Mouse (Mus musculus): ENCODE measurements around the gene H2al1b.
"Not testable (repeated sequence)": the region's sequence is repeated elsewhere in the genome, so short reads cannot be mapped to it uniquely, and the experiment has no call there.

H2al1b gene

GRCm38 (mm10) chrX:11302132-11302531 is at the start of gene H2al1b:
H2al1b (plus strand) TSS chrX:11302432.
- DNase-seq (ENCODE audit: low read depth, low spot score), result not testable (repeated sequence)

DNA sequence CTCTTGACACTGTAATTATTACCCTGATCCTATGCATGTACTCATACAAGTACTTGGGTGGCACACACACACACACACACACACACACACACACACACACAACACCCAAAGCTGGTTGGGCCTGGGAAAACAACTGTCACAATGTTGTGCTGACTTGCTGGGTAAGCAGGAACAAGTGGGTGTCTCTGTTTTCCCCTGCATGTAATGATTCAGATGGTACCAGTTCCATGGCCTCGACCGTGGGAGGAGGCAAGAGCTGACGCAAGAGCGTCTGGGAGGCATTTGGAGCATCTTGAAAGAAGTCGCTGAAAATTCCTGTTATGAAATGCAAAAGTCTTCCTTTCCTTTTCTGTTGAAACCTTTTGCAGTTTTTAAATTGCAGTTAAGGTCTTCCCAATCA is 48.2 kb upstream of the H2al1b start:
- DNase-seq (ENCODE audit: low read depth, low spot score), result peak; percentile 76

GRCm38 (mm10) chrX:11254521-11255207 is 47.6 kb upstream of the H2al1b start:
- DNase-seq (ENCODE audit: low read depth, low spot score), result peak; percentile 76

DNA sequence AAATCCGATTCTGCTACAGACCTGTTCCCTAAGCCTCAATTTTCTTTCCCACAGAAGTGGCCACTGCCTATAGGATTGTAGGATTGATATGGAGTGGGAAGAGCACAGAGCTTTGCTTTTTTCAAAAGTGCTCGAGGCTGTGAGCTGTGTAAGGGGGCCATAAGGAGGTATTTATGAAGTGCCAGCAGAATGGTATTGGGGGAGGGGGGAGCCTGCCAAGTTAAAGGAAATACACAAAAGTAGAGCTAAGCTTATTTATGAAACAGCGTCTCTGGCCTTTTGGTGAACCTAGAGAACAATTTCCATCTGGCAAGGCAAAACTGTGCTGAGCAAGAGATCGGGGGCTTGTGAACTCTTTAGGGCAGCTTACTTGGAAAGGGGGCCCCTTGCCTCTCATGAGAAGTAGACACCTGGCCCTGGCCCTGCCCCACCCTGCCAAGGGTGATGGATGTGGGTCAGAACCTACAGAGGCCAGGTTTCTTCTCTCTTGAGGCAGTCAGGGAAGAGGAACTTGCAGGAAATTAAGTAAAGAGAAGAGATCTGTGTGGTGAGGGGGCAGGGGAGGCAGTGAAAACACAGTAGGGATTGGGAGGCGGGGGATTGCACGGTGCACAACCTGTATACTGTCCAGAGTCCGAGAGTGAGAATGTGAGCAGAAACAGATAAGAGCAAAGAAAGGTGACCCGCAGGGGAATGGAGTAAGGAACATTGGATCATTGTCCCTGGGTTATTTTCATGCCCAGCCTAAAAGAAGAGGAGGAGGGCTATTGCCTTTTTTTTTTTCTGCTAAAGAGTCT is 46.5 kb upstream of the H2al1b start:
- DNase-seq (ENCODE audit: low read depth, low spot score), result no peak

- DNase-seq (ENCODE audit: low read depth, low spot score), result no peak
Observed at GRCm38 (mm10) chrX:11264918-11265317, 37.3 kb upstream of the H2al1b start.

- DNase-seq (ENCODE audit: low read depth, low spot score), result no peak
Observed at GRCm38 (mm10) chrX:11267791-11268190, 34.4 kb upstream of the H2al1b start.

DNA sequence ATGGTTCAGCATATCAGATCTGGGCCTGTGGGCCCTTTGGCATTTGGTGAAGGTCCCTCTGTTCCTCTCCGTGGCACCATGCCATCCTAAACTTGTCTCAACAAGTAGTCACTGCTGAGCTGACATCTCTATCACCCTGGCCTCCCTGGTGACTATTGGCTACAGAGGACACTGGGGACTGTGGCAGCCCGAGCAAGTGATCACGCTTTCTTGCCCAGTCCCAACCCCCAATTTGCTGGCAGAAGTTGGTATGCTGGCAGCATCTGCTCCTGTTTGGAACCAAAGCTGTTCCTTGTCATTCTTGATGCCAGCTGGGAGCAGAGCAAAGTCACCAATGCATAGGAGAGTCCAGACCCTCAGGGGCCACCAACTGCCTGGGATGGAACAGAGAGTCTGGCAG is 33.2 kb upstream of the H2al1b start:
- DNase-seq (ENCODE audit: low read depth, low spot score), result no peak

DNA sequence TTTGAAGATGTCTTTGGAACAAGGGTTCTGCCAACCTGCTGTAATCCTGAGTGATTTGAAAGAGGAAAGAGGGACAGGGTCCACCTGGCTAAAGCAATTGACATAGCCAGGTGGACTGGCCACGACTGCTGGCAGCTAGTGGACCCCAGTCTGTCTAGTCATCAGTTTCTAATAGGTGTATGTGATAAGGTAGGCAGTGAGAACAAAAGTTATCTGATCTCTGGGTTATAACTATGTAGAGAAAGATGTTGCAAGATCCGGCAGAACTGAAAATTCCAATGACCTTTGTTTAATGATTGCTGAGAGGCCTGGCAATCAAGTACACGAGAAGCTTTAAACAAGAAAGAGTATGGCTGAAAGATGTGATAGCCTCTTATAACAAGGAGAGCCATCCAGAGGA is 29.0 kb upstream of the H2al1b start:
- no peak for DNase-seq (ENCODE audit: low read depth, low spot score)

GRCm38 (mm10) chrX:11277083-11277482 is 25.1 kb upstream of the H2al1b start:
- DNase-seq (ENCODE audit: low read depth, low spot score), result no peak

DNA sequence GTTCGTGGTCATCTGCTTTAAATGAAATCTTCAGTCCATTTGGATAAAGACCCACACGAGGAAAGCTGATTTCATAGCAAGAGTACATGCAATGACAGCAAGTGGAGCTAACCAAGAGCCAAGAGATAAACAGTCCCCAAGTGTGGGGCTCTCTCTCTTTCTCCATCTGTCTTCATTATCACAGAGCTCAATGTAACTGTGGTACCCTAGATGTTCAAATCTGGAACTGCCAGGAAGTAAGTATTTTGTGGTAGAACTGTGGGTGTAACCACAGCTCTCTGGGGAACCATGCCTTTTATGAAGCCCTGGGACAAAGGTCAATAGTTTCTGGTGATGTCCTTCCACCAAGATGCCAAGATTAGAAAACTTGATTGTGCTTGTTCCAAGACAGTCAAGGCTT is 21.5 kb upstream of the H2al1b start:
- DNase-seq (ENCODE audit: low read depth, low spot score), result no peak

GRCm38 (mm10) chrX:11288306-11288882 is 13.8 kb upstream of the H2al1b start:
- no peak for DNase-seq (ENCODE audit: low read depth, low spot score)

- peak; percentile 8 for DNase-seq (ENCODE audit: low read depth, low spot score)
Observed at GRCm38 (mm10) chrX:11289244-11289643, 13.0 kb upstream of the H2al1b start.

- DNase-seq (ENCODE audit: low read depth, low spot score), result not testable (repeated sequence)
Observed at GRCm38 (mm10) chrX:11298957-11299356, 3.3 kb upstream of the H2al1b start, which contains the start of gene H2al1a. H2al1a (plus strand) TSS chrX:11299257.

DNA sequence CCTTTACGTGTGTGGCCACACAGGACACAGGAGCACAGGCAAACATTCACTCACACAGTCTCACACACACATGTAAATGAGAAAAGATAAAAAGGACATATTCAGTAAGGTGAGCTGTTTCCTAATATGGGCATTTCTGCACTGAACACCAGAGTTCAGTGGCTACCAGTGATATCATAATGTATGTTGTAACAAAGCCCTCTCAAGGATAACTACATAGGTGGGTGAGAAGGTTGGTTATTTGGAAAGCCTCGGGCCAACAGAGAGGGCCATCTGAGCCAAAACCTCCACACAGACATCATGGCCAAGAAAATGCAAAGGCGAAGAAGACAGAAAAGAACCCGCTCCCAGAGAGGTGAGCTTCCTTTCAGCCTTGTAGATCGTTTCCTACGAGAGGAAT is 3.1 kb downstream of the H2al1b start, which contains the start of gene H2al1c:
Gene H2al1c (plus strand): TSS at position 301 of the 400 bp plus-strand sequence.
- not testable (repeated sequence) for DNase-seq (ENCODE audit: low read depth, low spot score)

GRCm38 (mm10) chrX:11308524-11308923 is 6.3 kb downstream of the H2al1b start, which contains the start of gene H2al1d:
H2al1d (plus strand) TSS chrX:11308824.
- DNase-seq (ENCODE audit: low read depth, low spot score), result not testable (repeated sequence)

- not testable (repeated sequence) for DNase-seq (ENCODE audit: low read depth, low spot score)
Observed at GRCm38 (mm10) chrX:11311634-11312033, 9.4 kb downstream of the H2al1b start, which contains the start of gene H2al1e. H2al1e (plus strand) TSS chrX:11311934.

DNA sequence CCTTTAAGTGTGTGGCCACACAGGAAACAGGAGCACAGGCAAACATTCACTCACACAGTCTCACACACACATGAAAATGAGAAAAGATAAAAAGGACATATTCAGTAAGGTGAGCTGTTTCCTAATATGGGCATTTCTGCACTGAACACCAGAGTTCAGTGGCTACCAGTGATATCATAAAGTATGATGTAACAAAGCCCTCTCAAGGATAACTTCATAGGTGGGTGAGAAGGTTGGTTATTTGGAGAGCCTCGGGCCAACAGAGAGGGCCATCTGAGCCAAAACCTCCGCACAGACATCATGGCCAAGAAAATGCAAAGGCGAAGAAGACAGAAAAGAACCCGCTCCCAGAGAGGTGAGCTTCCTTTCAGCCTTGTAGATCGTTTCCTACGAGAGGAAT is 12.6 kb downstream of the H2al1b start, which contains the start of gene H2al1f:
Gene H2al1f (plus strand): TSS at position 301 of the 400 bp plus-strand sequence.
- not testable (repeated sequence) for DNase-seq (ENCODE audit: low read depth, low spot score)

- not testable (repeated sequence) for DNase-seq (ENCODE audit: low read depth, low spot score)
Observed at GRCm38 (mm10) chrX:11317956-11318355, 15.7 kb downstream of the H2al1b start, which contains the start of gene H2al1g. H2al1g (plus strand) TSS chrX:11318256.

DNA sequence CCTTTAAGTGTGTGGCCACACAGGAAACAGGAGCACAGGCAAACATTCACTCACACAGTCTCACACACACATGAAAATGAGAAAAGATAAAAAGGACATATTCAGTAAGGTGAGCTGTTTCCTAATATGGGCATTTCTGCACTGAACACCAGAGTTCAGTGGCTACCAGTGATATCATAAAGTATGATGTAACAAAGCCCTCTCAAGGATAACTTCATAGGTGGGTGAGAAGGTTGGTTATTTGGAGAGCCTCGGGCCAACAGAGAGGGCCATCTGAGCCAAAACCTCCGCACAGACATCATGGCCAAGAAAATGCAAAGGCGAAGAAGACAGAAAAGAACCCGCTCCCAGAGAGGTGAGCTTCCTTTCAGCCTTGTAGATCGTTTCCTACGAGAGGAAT is 19.0 kb downstream of the H2al1b start, which contains the start of gene H2al1h:
Gene H2al1h (plus strand): TSS at position 301 of the 400 bp plus-strand sequence.
- DNase-seq (ENCODE audit: low read depth, low spot score), result not testable (repeated sequence)

GRCm38 (mm10) chrX:11324359-11324758 is 22.1 kb downstream of the H2al1b start, which contains the start of gene H2al1i:
H2al1i (plus strand) TSS chrX:11324659.
- DNase-seq (ENCODE audit: low read depth, low spot score), result not testable (repeated sequence)

DNA sequence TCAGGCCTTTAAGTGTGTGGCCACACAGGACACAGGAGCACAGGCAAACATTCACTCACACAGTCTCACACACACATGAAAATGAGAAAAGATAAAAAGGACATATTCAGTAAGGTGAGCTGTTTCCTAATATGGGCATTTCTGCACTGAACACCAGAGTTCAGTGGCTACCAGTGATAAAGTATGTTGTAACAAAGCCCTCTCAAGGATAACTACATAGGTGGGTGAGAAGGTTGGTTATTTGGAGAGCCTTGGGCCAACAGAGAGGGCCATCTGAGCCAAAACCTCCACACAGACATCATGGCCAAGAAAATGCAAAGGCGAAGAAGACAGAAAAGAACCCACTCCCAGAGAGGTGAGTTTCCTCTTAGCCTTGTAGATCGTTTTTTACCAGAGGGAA is 25.3 kb downstream of the H2al1b start, which contains the start of gene H2al1j:
Gene H2al1j (plus strand): TSS at position 301 of the 400 bp plus-strand sequence.
- not testable (repeated sequence) for DNase-seq (ENCODE audit: low read depth, low spot score)

DNA sequence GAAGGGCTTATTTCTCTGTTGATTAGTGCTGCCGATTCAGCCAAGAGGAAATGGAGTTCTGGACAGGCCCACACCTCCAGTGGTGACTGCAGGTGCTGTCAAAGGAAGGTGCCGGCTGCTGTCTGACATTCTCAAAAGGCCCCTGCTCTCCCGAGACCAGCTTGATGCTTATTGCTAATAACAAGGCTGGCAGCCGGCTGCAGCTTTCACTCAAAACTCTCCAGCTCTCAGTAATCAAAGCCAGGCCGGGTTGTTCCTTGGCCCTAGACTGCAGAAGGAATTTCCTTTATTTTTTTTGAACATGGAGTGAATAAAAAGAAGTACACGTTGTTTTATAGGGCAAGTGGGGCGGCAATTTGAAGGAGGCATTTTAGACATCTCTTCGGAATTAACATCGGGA is 43.5 kb downstream of the H2al1b start:
- no peak for DNase-seq (ENCODE audit: low read depth, low spot score)

All from CD4-positive helper T cell, adult 2 months (primary cell).